Mouse (Mus musculus) fibroblast of lung, adult 2 months (primary cell): ENCODE measurements around the gene BC030500.

ENCODE experiments used
- DNase-seq: peaks from one replicate; pipeline ENCODE4 v3.0.0-alpha.2; 2011; ENCODE audit warnings: low read depth

Gene BC030500

DNA sequence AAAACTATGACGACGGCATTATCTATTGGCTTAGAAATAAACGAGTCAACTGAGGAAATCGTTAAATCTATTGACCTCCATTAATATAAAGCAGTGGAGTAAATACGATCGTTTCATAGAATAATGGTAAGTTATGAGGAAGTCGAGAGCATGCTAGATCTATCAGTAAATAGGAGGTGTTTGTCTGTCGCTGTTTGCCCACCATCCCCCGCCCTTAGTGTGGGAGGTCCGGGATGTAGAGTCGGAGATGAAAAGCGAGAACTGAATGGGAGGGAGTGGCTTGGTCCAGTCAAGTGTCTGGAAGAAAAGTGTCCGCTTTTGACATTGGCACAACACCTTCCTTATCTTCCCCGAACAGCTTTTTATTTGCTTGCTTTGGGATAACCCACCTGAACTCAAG lies at the start of gene BC030500:
BC030500 (plus strand) TSS at position 79 of the 400 bp plus-strand sequence.
- no peak for DNase-seq

DNA sequence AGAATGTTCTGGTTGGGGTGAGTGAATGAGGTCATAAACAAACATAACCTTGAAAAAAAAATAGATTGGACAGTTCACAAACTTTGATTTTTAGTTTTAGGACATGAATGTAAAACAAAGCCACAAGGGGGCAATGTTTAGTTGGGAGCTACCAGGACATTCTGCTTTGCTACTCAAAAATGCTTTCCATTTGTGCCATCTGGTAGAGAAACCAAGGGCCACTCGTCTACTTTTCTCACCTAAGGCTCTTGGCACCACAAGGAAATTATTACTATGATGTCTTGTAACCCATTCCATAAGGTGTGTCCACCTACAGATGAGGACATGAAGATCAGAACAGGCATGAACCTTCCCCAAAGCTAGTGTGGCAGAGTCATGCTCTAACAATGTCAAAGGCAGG lies 25.1 kb upstream of the BC030500 start:
- no peak for DNase-seq

DNA sequence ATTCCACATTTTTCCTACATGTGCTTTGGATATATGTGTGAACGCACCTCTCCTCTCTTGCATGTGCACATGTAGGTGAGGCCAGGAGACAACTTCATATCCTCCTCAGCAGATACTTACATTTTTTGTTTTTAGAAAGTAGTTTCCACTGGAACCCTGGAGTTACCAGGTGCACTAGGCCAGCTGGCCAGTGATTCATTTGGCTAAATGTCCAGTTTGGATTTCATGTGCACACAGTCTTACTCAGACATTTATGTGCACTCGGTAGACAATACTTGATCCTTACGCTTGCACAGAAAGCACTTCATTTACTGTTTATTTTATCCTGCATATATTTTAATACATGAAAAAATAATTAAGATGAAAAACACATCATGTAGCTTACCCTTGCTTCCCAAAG lies 21.0 kb upstream of the BC030500 start:
- DNase-seq: no peak

DNA sequence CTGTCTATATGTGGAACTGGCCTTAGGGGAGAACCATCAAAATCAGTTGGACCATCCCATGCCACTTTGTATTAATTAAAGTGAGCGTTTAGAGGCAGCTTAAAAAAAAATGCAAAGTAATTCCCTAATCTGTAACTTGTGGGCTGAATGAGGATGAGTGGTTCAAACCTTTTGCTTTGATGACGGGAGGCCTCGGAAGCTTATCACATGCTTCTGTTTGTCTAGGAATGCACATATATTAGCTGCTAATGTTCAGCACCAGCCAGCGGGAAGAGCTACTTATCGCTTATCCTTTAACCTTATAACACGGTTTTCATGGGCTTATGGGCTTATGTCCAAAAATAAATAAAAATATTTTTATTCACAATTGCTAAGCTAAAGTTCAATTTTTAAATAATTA lies 15.6 kb upstream of the BC030500 start:
- no peak for DNase-seq

- DNase-seq: no peak
These were observed 7.1 kb upstream of the BC030500 start for GRCm38 (mm10) chr8:58904465-58904864.

DNA sequence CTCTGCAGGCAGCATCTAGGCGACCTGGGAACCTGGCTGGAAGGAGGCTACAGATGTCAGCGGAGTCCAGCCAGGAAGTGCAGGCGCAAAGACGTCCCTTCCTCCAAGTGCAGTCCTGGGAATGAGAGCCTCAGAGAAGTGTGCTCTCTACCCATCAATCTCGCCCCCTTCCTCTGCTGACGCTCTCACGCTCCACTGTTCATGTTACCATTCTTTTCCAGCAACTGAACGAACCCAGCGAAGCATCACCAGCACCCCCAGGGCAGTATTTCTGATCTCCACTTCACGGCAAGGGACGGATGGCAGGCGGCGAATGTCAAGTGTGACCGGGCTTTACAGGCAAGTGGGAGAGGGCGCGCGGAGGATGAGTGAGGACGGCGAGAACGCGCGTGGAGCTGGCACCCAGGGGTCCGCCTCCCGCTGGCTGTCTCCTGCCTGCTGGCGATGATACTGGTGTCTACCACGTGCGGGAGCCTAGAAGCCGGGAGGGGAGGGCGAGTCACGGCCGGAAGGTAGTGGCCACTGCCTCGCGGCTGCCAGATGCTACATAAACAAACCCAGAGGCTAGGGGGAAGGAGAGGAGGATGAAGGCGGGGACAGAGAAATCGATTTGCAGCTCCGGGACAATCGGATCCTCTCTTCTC lies 763 bp downstream of the BC030500 start, which contains the start of gene Galntl6:
Galntl6 (minus strand) TSS at position 445 of the 644 bp plus-strand sequence.
- DNase-seq: no peak

GRCm38 (mm10) chr8:58912840-58913639 lies 1.5 kb downstream of the BC030500 start:
- no peak for DNase-seq

DNA sequence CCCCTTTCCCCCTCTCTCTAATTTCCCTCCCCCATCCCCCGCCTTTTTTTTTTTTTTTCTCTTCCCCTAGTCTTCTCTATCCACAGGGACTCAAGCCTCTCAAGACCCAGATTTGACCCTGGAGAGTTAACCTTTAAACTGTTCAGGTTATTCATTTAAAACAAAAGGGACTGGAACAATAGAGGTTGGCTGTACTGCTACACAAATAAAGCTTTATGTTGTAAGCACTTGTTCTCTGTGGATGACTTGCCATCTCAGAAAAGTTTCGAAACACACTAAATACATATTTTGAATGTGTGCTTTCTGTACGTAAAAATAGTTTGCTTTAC lies 2.0 kb downstream of the BC030500 start:
- no peak for DNase-seq

GRCm38 (mm10) chr8:58915142-58915541 lies 3.6 kb downstream of the BC030500 start:
- no peak for DNase-seq

- no peak for DNase-seq
These were observed 19.5 kb downstream of the BC030500 start for GRCm38 (mm10) chr8:58931066-58931465.

DNA sequence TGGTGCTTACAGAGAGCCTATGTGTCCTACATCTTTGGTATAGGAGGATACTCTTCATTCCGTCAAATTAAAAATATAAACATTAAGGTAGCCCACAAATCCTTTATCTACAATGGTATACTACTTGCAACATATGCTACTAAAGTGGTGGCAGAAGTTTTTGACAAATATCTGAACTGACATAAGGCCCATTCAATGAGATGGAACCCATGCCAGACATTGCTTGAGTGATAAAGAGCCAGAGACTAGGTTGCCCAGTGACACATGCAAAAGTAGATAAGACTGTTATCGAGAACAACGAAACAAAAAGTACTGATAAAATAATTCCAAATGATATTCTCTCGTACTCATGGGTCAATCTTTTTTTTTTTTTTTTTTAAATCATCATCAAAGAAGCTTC lies 32.2 kb downstream of the BC030500 start:
- no peak for DNase-seq

GRCm38 (mm10) chr8:58957195-58957739 lies 45.7 kb downstream of the BC030500 start:
- no peak for DNase-seq
